Mouse (Mus musculus): Measurements from ENCODE around the gene Pou4f2. TPM values are rescaled to one million over a fixed set of nuclear protein-coding genes. Genes with fewer than 3 reads are reported as not detected.

Gene Pou4f2
- polyA plus RNA-seq, 2 experiments = not detected

DNA sequence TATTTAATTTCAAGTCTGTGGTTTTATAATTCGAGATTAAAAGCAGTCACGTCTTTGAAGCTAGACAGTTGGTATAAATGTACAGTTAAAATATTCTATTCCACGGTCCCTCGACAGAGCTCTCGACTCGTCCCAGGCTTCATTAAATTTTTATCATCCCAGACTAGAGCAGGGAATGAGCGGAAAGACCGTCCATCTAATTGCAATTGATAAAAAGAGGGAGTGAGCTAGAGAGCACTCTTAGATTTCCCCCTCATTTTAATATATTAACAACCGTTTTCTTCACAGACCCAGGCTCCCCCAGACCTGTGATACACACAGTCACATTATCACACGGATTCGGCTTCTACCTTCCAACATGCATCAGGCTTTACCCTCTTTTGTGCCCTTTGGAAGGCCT, 8.3 kb downstream of the Pou4f2 start:
- H3K9ac ChIP-seq (replicated peaks) = no peak overlapping the region
- H3K36me3 ChIP-seq (replicated peaks; ENCODE audit: control insufficient read depth, insufficient read depth, low read depth) = no peaks in the 10 kb centered on the region
- WGBS (ENCODE audit: insufficient replicate concordance) = 9% methylated on average over 11 of the region's 11 CpGs
- no peak for TF ChIP-seq CTCF (IDR thresholded peaks at IDR 0.05; ENCODE audit: low read depth)
- no peak for TF ChIP-seq EP300 (IDR thresholded peaks at IDR 0.05; ENCODE audit: low read depth)
- ATAC-seq (ENCODE audit: insufficient read depth) (no peak), DNase-seq (ENCODE audit: low read depth in 3 of 3, low spot score in 3 of 3) (no peak)
- H3K27ac ChIP-seq = no peak overlapping the region
- no peaks in the 10 kb centered on the region for H3K4me1 ChIP-seq (replicated peaks; ENCODE audit: control insufficient read depth in 2 of 2, insufficient read depth in 2 of 2, low read length in 1 of 2)
- H3K27me3 ChIP-seq (ENCODE audit: control insufficient read depth, insufficient read depth, low read length) = peaks cover 29% of the 10 kb centered on the region
- H3K9me3 ChIP-seq (ENCODE audit: control insufficient read depth, low read length) = no peaks in the 10 kb centered on the region
- no peak overlapping the region for H3K4me3 ChIP-seq (ENCODE audit: insufficient read depth in 1 of 2, low read depth in 2 of 2, low read length in 2 of 2)
- H3K4me2 ChIP-seq (ENCODE audit: low read depth) = no peak overlapping the region

DNA sequence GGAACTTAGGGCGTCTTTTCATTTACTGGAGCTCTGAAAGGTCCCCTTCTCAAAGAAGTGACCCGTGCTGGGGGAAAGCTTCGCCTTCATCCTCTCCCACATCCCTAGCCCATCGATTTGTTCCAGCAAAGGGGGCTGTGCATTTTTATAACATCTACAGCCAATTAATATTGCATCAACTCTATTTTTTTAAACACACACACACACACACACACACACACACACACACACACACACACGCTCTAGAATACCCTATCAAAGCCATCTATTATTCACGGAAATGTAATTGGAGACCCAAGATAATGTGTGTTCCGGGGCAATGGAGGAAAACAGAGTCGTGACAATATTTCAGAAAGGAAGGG, 8.7 kb downstream of the Pou4f2 start:
- DNase-seq (ENCODE audit: low read depth in 3 of 3, low spot score in 3 of 3) (no peak), ATAC-seq (ENCODE audit: insufficient read depth) (no peak)
- H3K9me3 ChIP-seq (ENCODE audit: control insufficient read depth, low read length) = no peaks in the 10 kb centered on the region
- H3K27ac ChIP-seq = no peak overlapping the region
- TF ChIP-seq EP300 (IDR thresholded peaks at IDR 0.05; ENCODE audit: low read depth) (no peak), CTCF (IDR thresholded peaks at IDR 0.05; ENCODE audit: low read depth) (no peak)
- H3K36me3 ChIP-seq (replicated peaks; ENCODE audit: control insufficient read depth, insufficient read depth, low read depth) = no peaks in the 10 kb centered on the region
- WGBS (ENCODE audit: insufficient replicate concordance) = 2% methylated on average over 8 of the region's 8 CpGs
- H3K4me1 ChIP-seq (replicated peaks; ENCODE audit: control insufficient read depth in 2 of 2, insufficient read depth in 2 of 2, low read length in 1 of 2) = no peaks in the 10 kb centered on the region
- no peak overlapping the region for H3K4me3 ChIP-seq (ENCODE audit: insufficient read depth in 1 of 2, low read depth in 2 of 2, low read length in 2 of 2)
- no peak overlapping the region for H3K9ac ChIP-seq (replicated peaks)
- peaks cover 28% of the 10 kb centered on the region for H3K27me3 ChIP-seq (ENCODE audit: control insufficient read depth, insufficient read depth, low read length)
- H3K4me2 ChIP-seq (ENCODE audit: low read depth) = no peak overlapping the region

- H3K36me3 ChIP-seq (replicated peaks; ENCODE audit: control insufficient read depth, insufficient read depth, low read depth) = no peaks in the 10 kb centered on the region
- TF ChIP-seq CTCF (IDR thresholded peaks at IDR 0.05; ENCODE audit: low read depth) (no peak), EP300 (IDR thresholded peaks at IDR 0.05; ENCODE audit: low read depth) (no peak)
- no peak overlapping the region for H3K4me2 ChIP-seq (ENCODE audit: low read depth)
- H3K9ac ChIP-seq (replicated peaks) = no peak overlapping the region
- H3K9me3 ChIP-seq (ENCODE audit: control insufficient read depth, low read length) = no peaks in the 10 kb centered on the region
- no peak overlapping the region for H3K27ac ChIP-seq
- ATAC-seq (ENCODE audit: insufficient read depth) (no peak), DNase-seq (ENCODE audit: low read depth in 3 of 3, low spot score in 3 of 3) (no peak)
- peaks cover 24% of the 10 kb centered on the region for H3K27me3 ChIP-seq (ENCODE audit: control insufficient read depth, insufficient read depth, low read length)
- H3K4me1 ChIP-seq (replicated peaks; ENCODE audit: control insufficient read depth in 2 of 2, insufficient read depth in 2 of 2, low read length in 1 of 2) = no peaks in the 10 kb centered on the region
- H3K4me3 ChIP-seq (ENCODE audit: insufficient read depth in 1 of 2, low read depth in 2 of 2, low read length in 2 of 2) = no peak overlapping the region
- WGBS (ENCODE audit: insufficient replicate concordance) = 4% methylated on average over 32 of the region's 32 CpGs
Measured at GRCm38 (mm10) chr8:78426875-78427768, 9.3 kb downstream of the Pou4f2 start.

- TF ChIP-seq EP300 (IDR thresholded peaks at IDR 0.05; ENCODE audit: low read depth) (no peak), CTCF (IDR thresholded peaks at IDR 0.05; ENCODE audit: low read depth) (no peak)
- 4% methylated on average over 10 of the region's 10 CpGs for WGBS (ENCODE audit: insufficient replicate concordance)
- H3K27me3 ChIP-seq (ENCODE audit: control insufficient read depth, insufficient read depth, low read length) = peaks cover 22% of the 10 kb centered on the region
- no peak overlapping the region for H3K4me2 ChIP-seq (ENCODE audit: low read depth)
- H3K9ac ChIP-seq (replicated peaks) = no peak overlapping the region
- H3K36me3 ChIP-seq (replicated peaks; ENCODE audit: control insufficient read depth, insufficient read depth, low read depth) = no peaks in the 10 kb centered on the region
- no peaks in the 10 kb centered on the region for H3K4me1 ChIP-seq (replicated peaks; ENCODE audit: control insufficient read depth in 2 of 2, insufficient read depth in 2 of 2, low read length in 1 of 2)
- no peak overlapping the region for H3K27ac ChIP-seq
- no peaks in the 10 kb centered on the region for H3K9me3 ChIP-seq (ENCODE audit: control insufficient read depth, low read length)
- ATAC-seq (ENCODE audit: insufficient read depth) (no peak), DNase-seq (ENCODE audit: low read depth in 3 of 3, low spot score in 3 of 3) (no peak)
- H3K4me3 ChIP-seq (ENCODE audit: insufficient read depth in 1 of 2, low read depth in 2 of 2, low read length in 2 of 2) = no peak overlapping the region
Measured at GRCm38 (mm10) chr8:78426455-78426854, 10.0 kb downstream of the Pou4f2 start.

- peaks cover 28% of the 10 kb centered on the region for H3K27me3 ChIP-seq (ENCODE audit: control insufficient read depth, insufficient read depth, low read length)
- no peak overlapping the region for H3K9ac ChIP-seq (replicated peaks)
- DNase-seq (ENCODE audit: low read depth in 3 of 3, low spot score in 3 of 3) (no peak), ATAC-seq (ENCODE audit: insufficient read depth) (no peak)
- TF ChIP-seq CTCF (IDR thresholded peaks at IDR 0.05; ENCODE audit: low read depth) = no peak
- TF ChIP-seq EP300 (IDR thresholded peaks at IDR 0.05; ENCODE audit: low read depth) = no peak
- H3K4me2 ChIP-seq (ENCODE audit: low read depth) = no peak overlapping the region
- no peak overlapping the region for H3K27ac ChIP-seq
- no peaks in the 10 kb centered on the region for H3K36me3 ChIP-seq (replicated peaks; ENCODE audit: control insufficient read depth, insufficient read depth, low read depth)
- H3K4me3 ChIP-seq (ENCODE audit: insufficient read depth in 1 of 2, low read depth in 2 of 2, low read length in 2 of 2) = no peak overlapping the region
- 0% methylated on average over 1 of the region's 1 CpGs for WGBS (ENCODE audit: insufficient replicate concordance)
- H3K4me1 ChIP-seq (replicated peaks; ENCODE audit: control insufficient read depth in 2 of 2, insufficient read depth in 2 of 2, low read length in 1 of 2) = no peaks in the 10 kb centered on the region
- no peaks in the 10 kb centered on the region for H3K9me3 ChIP-seq (ENCODE audit: control insufficient read depth, low read length)
Measured at GRCm38 (mm10) chr8:78423937-78424336, 12.5 kb downstream of the Pou4f2 start.

All from liver, embryonic 14.5 days (tissue).